8 mouse cellular contexts compared by ENCODE assay signal in the genomic region with DNA sequence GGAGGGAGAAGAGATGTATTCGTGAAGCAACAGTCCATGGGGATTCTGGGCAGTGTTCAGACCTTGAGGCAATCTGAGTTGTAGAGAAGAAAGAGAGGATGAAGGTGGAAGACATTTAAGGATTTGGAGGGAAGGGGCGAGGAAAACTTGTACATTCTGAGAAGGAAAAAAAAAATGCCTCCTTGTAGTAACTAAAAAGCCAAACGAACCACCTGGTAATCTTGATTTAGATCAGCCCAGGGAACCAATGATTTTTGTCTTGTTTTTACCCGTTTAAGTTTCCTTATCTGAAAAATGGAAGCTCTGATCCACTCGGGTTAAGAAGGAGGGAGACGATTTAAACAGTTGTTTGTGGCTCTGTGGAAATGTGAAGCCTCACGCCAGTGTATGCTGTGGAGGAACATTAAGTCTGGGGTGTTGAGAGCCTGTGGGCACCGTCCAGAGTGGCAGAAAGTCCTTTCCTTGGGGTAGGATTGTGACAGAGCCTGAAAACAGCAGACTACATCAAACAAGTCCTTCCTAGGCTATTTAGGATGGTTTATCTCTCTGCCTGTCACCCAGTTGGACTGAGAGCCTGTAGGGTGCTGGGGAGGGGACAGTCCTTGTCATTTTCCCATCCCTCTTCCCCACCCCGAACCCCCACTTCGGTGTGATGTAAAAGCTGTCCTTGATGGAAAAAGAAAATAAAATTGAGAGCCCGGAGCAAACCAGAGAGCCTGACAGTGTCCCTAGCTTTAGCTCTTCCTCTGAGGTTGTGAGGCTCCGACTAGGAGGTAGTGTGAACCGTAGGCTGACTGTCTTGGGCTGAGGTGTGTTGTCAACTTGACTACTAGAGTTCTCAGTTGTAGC. TPM values are rescaled to one million over a fixed set of nuclear protein-coding genes. Genes with fewer than 3 reads are reported as not detected.
DNase-seq lines count a peak whose midpoint lies in the region; ATAC-seq and TF ChIP-seq lines count a peak whose summit lies in the region.

No protein-coding gene starts in this region.

- DNase-seq in liver, adult 2 months (ENCODE audit: extremely low read depth, low read depth, low spot score), result no peak
- DNase-seq in liver, result no peak
- peak; percentile 18 for DNase-seq in embryonic facial prominence, embryonic 11.5 days (ENCODE audit: low spot score)
- DNase-seq in intestine, embryonic 14.5 days (ENCODE audit: low spot score), result no peak
- peak; percentile 23 for DNase-seq in neural tube, embryonic 10.5 days (ENCODE audit: extremely low spot score, low spot score)
- DNase-seq in urinary bladder, postnatal 36 days (ENCODE audit: low spot score in 2 of 2), result no peak
- no peak for DNase-seq in frontal cortex, postnatal 10 days (ENCODE audit: low spot score in 2 of 2)

- 32% methylated on average over 13 of the region's 13 CpGs for WGBS in liver, adult 2 months
- 19% methylated on average over 13 of the region's 13 CpGs for WGBS in embryonic facial prominence, embryonic 11.5 days
- 7% methylated on average over 13 of the region's 13 CpGs for WGBS in intestine, embryonic 14.5 days

- peaks cover 6% of the 10 kb centered on the region; the same call in 1 of the 2 replicates for H3K79me2 ChIP-seq in liver, adult 2 months (ENCODE audit: control insufficient read depth, insufficient read depth, low read length)

- H3K4me1 ChIP-seq in liver, adult 2 months (ENCODE audit: control insufficient read depth, insufficient read depth, low read length), result 0 out of 2 replicates have a peak, but pooled peaks cover 5% of the 10 kb centered on the region
- H3K4me1 ChIP-seq in embryonic facial prominence, embryonic 11.5 days (ENCODE audit: control insufficient read depth, insufficient read depth, low read length), result no peaks in the 10 kb centered on the region
- H3K4me1 ChIP-seq in intestine, embryonic 14.5 days (replicated peaks; ENCODE audit: control insufficient read depth, insufficient read depth, low read length), result peaks cover 16% of the 10 kb centered on the region; the same call in 1 of the 2 replicates

- H3K4me3 ChIP-seq in liver, adult 2 months (ENCODE audit: insufficient read depth, low read depth, low read length), result peak overlapping the region; percentile 52
- peak overlapping the region; percentile 64 for H3K4me3 ChIP-seq in embryonic facial prominence, embryonic 11.5 days (ENCODE audit: low read depth, low read length)
- H3K4me3 ChIP-seq in intestine, embryonic 14.5 days (ENCODE audit: low read depth, low read length), result peak overlapping the region; percentile 82

- H3K9ac ChIP-seq in liver, adult 2 months (ENCODE audit: low read depth, low read length), result peak overlapping the region; percentile 85
- peak overlapping the region; percentile 98 for H3K9ac ChIP-seq in embryonic facial prominence, embryonic 11.5 days (replicated peaks; ENCODE audit: low read length)
- peak overlapping the region; percentile 99 for H3K9ac ChIP-seq in intestine, embryonic 14.5 days (ENCODE audit: low read length)

- H3K36me3 ChIP-seq in liver, adult 2 months (ENCODE audit: control insufficient read depth, insufficient read depth, low read length), result no peaks in the 10 kb centered on the region
- peaks cover 2% of the 10 kb centered on the region; the same call in 1 of the 2 replicates for H3K36me3 ChIP-seq in embryonic facial prominence, embryonic 11.5 days (replicated peaks; ENCODE audit: control insufficient read depth, insufficient read depth, low read depth, low read length)
- peaks cover 17% of the 10 kb centered on the region for H3K36me3 ChIP-seq in intestine, embryonic 14.5 days (ENCODE audit: control insufficient read depth, insufficient read depth, low read length)

- TF ChIP-seq CTCF in liver, adult 2 months (IDR thresholded peaks at IDR 0.05; ENCODE audit: low read depth, low read length), result no peak

- H3K27me3 ChIP-seq in liver, adult 2 months (ENCODE audit: control insufficient read depth, insufficient read depth, low read length), result no peaks in the 10 kb centered on the region
- H3K27me3 ChIP-seq in embryonic facial prominence, embryonic 11.5 days (ENCODE audit: control insufficient read depth, insufficient read depth, low read length), result no peaks in the 10 kb centered on the region
- no peaks in the 10 kb centered on the region for H3K27me3 ChIP-seq in intestine, embryonic 14.5 days (replicated peaks; ENCODE audit: control insufficient read depth, insufficient read depth, low read length)

- peak overlapping the region; percentile 88 for H3K4me2 ChIP-seq in embryonic facial prominence, embryonic 11.5 days (ENCODE audit: low read depth, low read length)
- peak overlapping the region; percentile 75 for H3K4me2 ChIP-seq in intestine, embryonic 14.5 days (ENCODE audit: low read length)

- no peaks in the 10 kb centered on the region for H3K9me3 ChIP-seq in embryonic facial prominence, embryonic 11.5 days (replicated peaks; ENCODE audit: control insufficient read depth, low read length)
- no peaks in the 10 kb centered on the region for H3K9me3 ChIP-seq in intestine, embryonic 14.5 days (ENCODE audit: control insufficient read depth, low read length)

- no peak overlapping the region for H3K27ac ChIP-seq in liver, adult 2 months (replicated peaks; ENCODE audit: insufficient read depth, low read depth, low read length)
- H3K27ac ChIP-seq in embryonic facial prominence, embryonic 11.5 days (replicated peaks; ENCODE audit: low read depth, low read length), result peak overlapping the region; percentile 96; the same call in 1 of the 2 replicates
- peak overlapping the region; percentile 98 for H3K27ac ChIP-seq in intestine, embryonic 14.5 days (ENCODE audit: low read depth)

- no peak for TF ChIP-seq POLR2A in liver, adult 2 months (IDR thresholded peaks at IDR 0.05; ENCODE audit: extremely low read depth, insufficient read depth, low read length)

- no peak for ATAC-seq in embryonic facial prominence, embryonic 11.5 days (replicated peaks; ENCODE audit: insufficient number of reproducible peaks, low FRiP score, low TSS enrichment, low read depth)
- ATAC-seq in intestine, embryonic 14.5 days (replicated peaks; ENCODE audit: low FRiP score, low TSS enrichment, low read depth), result no peak
- no peak for ATAC-seq in inflammation-experienced regulatory T-cells, adult 6 months

RNA-seq across cellular contexts. Expression of gene Smo, which starts 1.5 kb away (rescaled TPM):
- 4.1 and 5.0 TPM in 2 replicates for total RNA-seq in liver, adult 2 months (2014; rRNA removed)
- polyA plus RNA-seq in liver, adult 2 months (2012; rRNA removed), result 6.7 and 10.5 TPM in 2 replicates
- 47.2 and 49.4 TPM in 2 replicates for polyA plus RNA-seq in embryonic facial prominence, embryonic 11.5 days (2014; fragmentation: Nextera tagmentation; extraction: Ambion mirVana)
- polyA plus RNA-seq in intestine, embryonic 14.5 days (2014; fragmentation: Nextera tagmentation; extraction: Ambion mirVana), result 46.5 and 48.0 TPM in 2 replicates
- not detected for polyA plus RNA-seq in inflammation-experienced regulatory T-cells, adult 6 months (2017; shearing (Covaris generic))

RNA-seq across cellular contexts. Expression of gene Ahcyl2, which starts 31.0 kb away (rescaled TPM):
- 8.9 and 11.8 TPM in 2 replicates for total RNA-seq in liver, adult 2 months (2014; rRNA removed)
- 5.2 and 7.4 TPM in 2 replicates for polyA plus RNA-seq in liver, adult 2 months (2012; rRNA removed)
- polyA plus RNA-seq in embryonic facial prominence, embryonic 11.5 days (2014; fragmentation: Nextera tagmentation; extraction: Ambion mirVana), result 12.2 and 15.1 TPM in 2 replicates
- 34.0 and 43.8 TPM in 2 replicates for polyA plus RNA-seq in intestine, embryonic 14.5 days (2014; fragmentation: Nextera tagmentation; extraction: Ambion mirVana)
- 10 to 100 TPM; 28.9 to 79.9 (median 60.8) TPM for polyA plus RNA-seq in inflammation-experienced regulatory T-cells, adult 6 months (2017; shearing (Covaris generic))

RNA-seq across cellular contexts. Expression of gene Tspan33, which starts 42.8 kb away (rescaled TPM):
- 4.2 and 9.3 TPM in 2 replicates for total RNA-seq in liver, adult 2 months (2014; rRNA removed)
- polyA plus RNA-seq in liver, adult 2 months (2012; rRNA removed), result 7.0 and 8.5 TPM in 2 replicates
- polyA plus RNA-seq in embryonic facial prominence, embryonic 11.5 days (2014; fragmentation: Nextera tagmentation; extraction: Ambion mirVana), result 3.4 and 3.5 TPM in 2 replicates
- polyA plus RNA-seq in intestine, embryonic 14.5 days (2014; fragmentation: Nextera tagmentation; extraction: Ambion mirVana), result 1.8 and 3.3 TPM in 2 replicates
- polyA plus RNA-seq in inflammation-experienced regulatory T-cells, adult 6 months (2017; shearing (Covaris generic)), result under 1 TPM in 2 of 3 experiments, not detected in 1; 0.12 to 0.39 TPM

Comparison
In these comparisons a context has a peak if more than half of its experiments do, and no peak if none do; other contexts are left out.
1. DNase-seq: peak in embryonic facial prominence, embryonic 11.5 days (single experiment) and neural tube, embryonic 10.5 days (single experiment); none in liver, adult 2 months (single experiment), liver (single experiment), intestine, embryonic 14.5 days (single experiment), urinary bladder, postnatal 36 days (0 of 2) and frontal cortex, postnatal 10 days (0 of 2).
2. Peak in every context shown above with its lines, with median percentiles within 50 percentile points of each other: H3K4me3 ChIP-seq and H3K9ac ChIP-seq.